Comparison of ENCODE assay signal across 15 mouse cellular contexts in the genomic region with DNA sequence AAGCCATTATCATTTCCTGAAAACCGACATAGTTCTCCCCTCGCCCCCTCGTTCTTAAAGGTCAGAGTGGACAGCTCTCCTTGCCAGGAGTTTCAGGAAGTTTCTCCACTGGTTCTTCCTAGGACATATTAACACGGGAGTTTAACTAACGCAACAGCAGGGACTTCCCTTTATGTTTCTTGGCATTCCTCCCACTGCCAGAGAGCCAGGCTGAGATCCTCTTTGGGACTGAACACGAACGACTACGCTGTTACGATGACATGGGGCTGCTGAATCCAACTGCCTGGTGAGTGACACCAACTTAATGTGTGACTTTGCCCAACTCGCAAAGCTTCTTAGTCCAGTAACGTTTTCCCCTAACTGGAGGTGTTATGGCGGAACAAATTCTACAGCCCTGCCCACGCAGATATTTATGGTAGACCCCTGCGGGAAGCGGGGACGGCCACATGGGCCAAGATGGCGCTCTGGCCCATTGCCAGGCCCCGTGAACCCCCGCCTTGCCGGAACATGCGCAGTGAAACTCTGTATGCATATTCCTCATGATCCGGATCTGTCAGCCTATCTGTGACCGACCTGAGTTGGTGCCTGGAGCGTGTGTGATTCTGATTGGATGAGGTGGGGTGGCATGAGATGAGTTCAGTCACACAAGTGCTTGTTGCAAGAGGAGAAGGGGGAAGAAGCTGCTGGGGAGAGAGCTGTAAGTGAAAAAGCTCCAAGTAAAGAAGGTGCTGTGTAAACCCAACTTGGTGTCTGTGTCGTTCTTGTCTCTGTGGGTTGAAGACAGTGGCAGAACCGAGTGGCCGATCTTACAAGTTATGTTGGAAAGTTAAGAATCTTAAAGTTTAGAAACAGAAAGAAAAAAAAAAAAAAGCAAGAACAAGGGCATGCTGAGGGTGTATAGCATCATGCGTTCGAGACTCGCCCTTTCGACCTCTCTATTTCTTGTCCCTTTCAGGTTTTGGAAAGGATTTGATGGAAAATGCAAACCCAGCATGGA. TPM values are rescaled to one million over a fixed set of nuclear protein-coding genes. Genes with fewer than 3 reads are reported as not detected.
A peak's percentile ranks its signal among the peaks of the same experiment; 100 is the strongest.
DNase-seq lines count a peak whose midpoint lies in the region; TF ChIP-seq lines count a peak whose summit lies in the region.
"Had no signal": no experiment of that assay in that cellular context is flagged by ENCODE, and none has a peak within 500 bp of the region (broad histone marks: within the 10 kb centered on the region; RNA-seq: fewer than 3 reads in every experiment).

No protein-coding gene starts in this region.

- H3K27ac ChIP-seq in ES-Bruce4 (ENCODE audit: insufficient read depth, low read length) (no peak overlapping the region), MEL (ENCODE audit: control insufficient read depth, low read depth, low read length) (peak overlapping the region; percentile 98)
- H3K27ac ChIP-seq in midbrain, embryonic 10.5 days (replicated peaks): no peak overlapping the region
- H3K27ac ChIP-seq: hindbrain, embryonic 12.5 days; limb, embryonic 12.5 days had no signal

- no peaks in the 10 kb centered on the region for H3K36me3 ChIP-seq in ES-Bruce4 (ENCODE audit: control insufficient read depth, insufficient read depth, low read length, poor library complexity, severe bottlenecking)
- H3K36me3 ChIP-seq in MEL (ENCODE audit: control insufficient read depth in 1 of 2, insufficient read depth in 2 of 2, low read length in 2 of 2): peaks cover 0 to 13% of the 10 kb centered on the region in 2 experiments; a peak in 2 of 4 replicates
- no peaks in the 10 kb centered on the region for H3K36me3 ChIP-seq in midbrain, embryonic 10.5 days
- H3K36me3 ChIP-seq: hindbrain, embryonic 12.5 days; limb, embryonic 12.5 days had no signal

- H3K4me1 ChIP-seq in ES-Bruce4 (ENCODE audit: control insufficient read depth, insufficient read depth, low read length) (no peaks in the 10 kb centered on the region), MEL (ENCODE audit: control insufficient read depth in 1 of 2, insufficient read depth in 2 of 2, low read length in 2 of 2) (peaks cover 0 to 15% of the 10 kb centered on the region in 2 experiments; a peak in 3 of 4 replicates)
- no peaks in the 10 kb centered on the region for H3K4me1 ChIP-seq in midbrain, embryonic 10.5 days
- H3K4me1 ChIP-seq: hindbrain, embryonic 12.5 days; limb, embryonic 12.5 days had no signal

- peaks cover 4% of the 10 kb centered on the region; the same call in 1 of the 2 replicates for H3K9me3 ChIP-seq in ES-Bruce4 (replicated peaks; ENCODE audit: control insufficient read depth, insufficient read depth, low read length, poor library complexity, severe bottlenecking)
- no peaks in the 10 kb centered on the region for H3K9me3 ChIP-seq in MEL (replicated peaks; ENCODE audit: insufficient read depth, low read length)
- H3K9me3 ChIP-seq in midbrain, embryonic 10.5 days (replicated peaks): no peaks in the 10 kb centered on the region
- H3K9me3 ChIP-seq: hindbrain, embryonic 12.5 days had no signal

- peaks cover 6% of the 10 kb centered on the region; the same call in 1 of the 2 replicates for H3K79me2 ChIP-seq in MEL (ENCODE audit: control insufficient read depth, insufficient read depth, low read length, poor library complexity)

- TF ChIP-seq POLR2A in ES-Bruce4 (IDR thresholded peaks at IDR 0.05; ENCODE audit: insufficient read depth, low read length): no peak
- TF ChIP-seq POLR2A in MEL (IDR thresholded peaks at IDR 0.05; ENCODE audit: control insufficient read depth in 1 of 2, insufficient read depth in 1 of 2, low read depth in 1 of 2, low read length in 2 of 2, poor library complexity in 1 of 2): peak; percentile 51 to 91

- TF ChIP-seq RAD21 in MEL (IDR thresholded peaks at IDR 0.05; ENCODE audit: low read depth, low read length): no peak

- H3K9ac ChIP-seq in ES-Bruce4 (ENCODE audit: low read depth, poor library complexity, severe bottlenecking) (no peak overlapping the region), MEL (ENCODE audit: control insufficient read depth, low read depth, low read length, poor library complexity, severe bottlenecking) (peak overlapping the region; percentile 92)
- H3K9ac ChIP-seq: hindbrain, embryonic 12.5 days; limb, embryonic 12.5 days had no signal

- H3K4me3 ChIP-seq in ES-Bruce4 (ENCODE audit: low read depth, low read length) (peak overlapping the region; percentile 38), MEL (ENCODE audit: control insufficient read depth in 1 of 2, insufficient read depth in 1 of 2, low read depth in 2 of 2, low read length in 2 of 2) (peak overlapping the region; percentile 55 to 61)
- H3K4me3 ChIP-seq in midbrain, embryonic 10.5 days: no peak overlapping the region
- H3K4me3 ChIP-seq: hindbrain, embryonic 12.5 days; limb, embryonic 12.5 days had no signal

- WGBS in midbrain, embryonic 10.5 days: 92% methylated on average over 31 of the region's 31 CpGs

- no peaks in the 10 kb centered on the region for H3K27me3 ChIP-seq in ES-Bruce4 (ENCODE audit: control insufficient read depth, insufficient read depth, low read length, poor library complexity, severe bottlenecking)
- H3K27me3 ChIP-seq in MEL (ENCODE audit: control insufficient read depth in 1 of 2, insufficient read depth in 2 of 2, low read length in 2 of 2): no peaks in the 10 kb centered on the region
- no peaks in the 10 kb centered on the region for H3K27me3 ChIP-seq in midbrain, embryonic 10.5 days (ENCODE audit: low read depth, poor library complexity, severe bottlenecking)
- H3K27me3 ChIP-seq: CH12.LX; hindbrain, embryonic 12.5 days; limb, embryonic 12.5 days had no signal

- peak; percentile 13 for DNase-seq in layer of hippocampus, adult 9-11 months
- DNase-seq in layer of hippocampus, postnatal 10 days (ENCODE audit: low spot score in 2 of 2): no peak
- DNase-seq in MEL (ENCODE audit: low read depth, low spot score): peak; percentile 96
- DNase-seq in cerebellum, adult 9-11 months: peak; percentile 27
- no peak for DNase-seq in midbrain, embryonic 10.5 days (ENCODE audit: low spot score)
- DNase-seq in urinary bladder, postnatal 36 days (ENCODE audit: low spot score in 2 of 2): no peak
- DNase-seq: adrenal gland, adult 2 months; kidney, adult 9 months; lung, postnatal 36 days had no signal

- TF ChIP-seq EP300 in ES-Bruce4 (IDR thresholded peaks at IDR 0.05; ENCODE audit: insufficient read depth, low read depth, low read length) (no peak), MEL (IDR thresholded peaks at IDR 0.05; ENCODE audit: low read depth in 1 of 2, low read length in 2 of 2) (peak in 1 of 2 experiments; percentile 2; a peak in 2 of 4 replicates)

- TF ChIP-seq CTCF in ES-Bruce4 (IDR thresholded peaks at IDR 0.05; ENCODE audit: low read depth, low read length) (no peak), MEL (IDR thresholded peaks at IDR 0.05 in 2 of 3, conservative IDR thresholded peaks at IDR 0.05 in 1 of 3; ENCODE audit: control insufficient read depth in 1 of 3, insufficient read depth in 1 of 3, low read depth in 2 of 3, low read length in 3 of 3, poor library complexity in 1 of 3, severe bottlenecking in 1 of 3) (no peak)

TF ChIP-seq in MEL, 35 proteins besides CTCF, POLR2A, EP300 and RAD21 (continues in another document):
- TF ChIP-seq POLR2AphosphoS2 (IDR thresholded peaks at IDR 0.05; ENCODE audit: low read length) (peak; percentile 93), TBP (IDR thresholded peaks at IDR 0.05; ENCODE audit: low read depth, low read length) (peak; percentile 87), ZNF384 (IDR thresholded peaks at IDR 0.05; ENCODE audit: low read depth, low read length) (peak; percentile 54), ZC3H11A (IDR thresholded peaks at IDR 0.05; ENCODE audit: low read depth, low read length) (no peak), USF1 (IDR thresholded peaks at IDR 0.05; ENCODE audit: low read depth, low read length) (peak; percentile 66; the same call in 1 of the 2 replicates), MXI1 (IDR thresholded peaks at IDR 0.05; ENCODE audit: low read depth, low read length) (peak; percentile 63; the same call in 1 of the 2 replicates), CHD1 (IDR thresholded peaks at IDR 0.05; ENCODE audit: low read depth, low read length) (peak; percentile 93; the same call in 1 of the 2 replicates), UBTF (IDR thresholded peaks at IDR 0.05; ENCODE audit: borderline replicate concordance, insufficient read depth, low read depth, low read length) (no peak), ETS1 (IDR thresholded peaks at IDR 0.05; ENCODE audit: low read depth, low read length) (peak; percentile 6; the same call in 1 of the 2 replicates), NELFE (IDR thresholded peaks at IDR 0.05; ENCODE audit: low read depth, low read length) (peak; percentile 74), POLR2AphosphoS5 (IDR thresholded peaks at IDR 0.05; ENCODE audit: borderline replicate concordance, low read depth, low read length) (peak; percentile 23; the same call in 1 of the 2 replicates), HCFC1 (IDR thresholded peaks at IDR 0.05; ENCODE audit: low read depth, low read length) (peak; percentile 69), SIN3A (IDR thresholded peaks at IDR 0.05; ENCODE audit: low read length) (peak; percentile 31; the same call in 1 of the 2 replicates), ZMIZ1 (IDR thresholded peaks at IDR 0.05; ENCODE audit: low read depth, low read length) (peak; percentile 87), MAX (IDR thresholded peaks at IDR 0.05; ENCODE audit: low read length) (peak; percentile 95), GATA1 (IDR thresholded peaks at IDR 0.05; ENCODE audit: low read depth, low read length) (no peak), NRF1 (IDR thresholded peaks at IDR 0.05; ENCODE audit: insufficient read depth, low read depth, low read length, poor library complexity, severe bottlenecking) (peak; percentile 91), MYC (IDR thresholded peaks at IDR 0.05; ENCODE audit: low read depth, low read length) (peak; percentile 98)

RNA-seq across cellular contexts. Expression of a gene that starts 12.1 kb away (rescaled TPM):
- total RNA-seq in layer of hippocampus, postnatal 10 days (2021): under 1 TPM; 0.11 to 0.53 TPM
- polyA plus RNA-seq in ES-Bruce4 (2011; ENCODE audit: insufficient read depth, insufficient read length, low read depth, missing spikeins) (0.36 TPM in 1 of 2 replicates, not detected in the other), MEL (2012; ENCODE audit: insufficient read depth in 1 of 2, insufficient read length in 2 of 2, low read depth in 1 of 2, low replicate concordance in 2 of 2, missing spikeins in 1 of 2) (under 1 TPM in 1 of 2 experiments, not detected in 1; 0.38 TPM)
- 0.03 and 0.04 TPM in 2 replicates for total RNA-seq in MEL (2012; rRNA removed)
- 0.09 TPM in 2 replicates for polyA plus RNA-seq in midbrain, embryonic 10.5 days (2016; fragmentation: Nextera tagmentation; extraction: Ambion mirVana)
- total RNA-seq: adrenal gland, adult 2 months; heart, adult 18-20 months; neutrophil, adult 5-6 weeks had no signal
- polyA plus RNA-seq: adrenal gland, adult 2 months; hindbrain, embryonic 12.5 days had no signal

RNA-seq across cellular contexts. Expression of a gene that starts 49.2 kb away (rescaled TPM):
- 10 to 100 TPM; 42.0 to 55.3 TPM for total RNA-seq in layer of hippocampus, postnatal 10 days (2021)
- polyA plus RNA-seq in ES-Bruce4 (2011; ENCODE audit: insufficient read depth, insufficient read length, low read depth, missing spikeins) (32.4 and 35.5 TPM in 2 replicates), MEL (2012; ENCODE audit: insufficient read depth in 1 of 2, insufficient read length in 2 of 2, low read depth in 1 of 2, low replicate concordance in 2 of 2, missing spikeins in 1 of 2) (10 to 100 TPM in 1 of 2 experiments, not detected in 1; 18.1 TPM)
- total RNA-seq in MEL (2012; rRNA removed): 15.7 and 16.9 TPM in 2 replicates
- polyA plus RNA-seq in midbrain, embryonic 10.5 days (2016; fragmentation: Nextera tagmentation; extraction: Ambion mirVana): 15.5 and 22.6 TPM in 2 replicates

Comparison
In these comparisons a context has a peak if more than half of its experiments do, and no peak if none do; other contexts are left out.
1. DNase-seq: peak in layer of hippocampus, adult 9-11 months (single experiment), MEL (single experiment) and cerebellum, adult 9-11 months (single experiment); none in layer of hippocampus, postnatal 10 days (0 of 2), midbrain, embryonic 10.5 days (single experiment) and urinary bladder, postnatal 36 days (0 of 2).